Mouse (Mus musculus): Measurements from ENCODE around the gene Tor1aip1.
"Not testable (repeated sequence)": the region's sequence is repeated elsewhere in the genome, so short reads cannot be mapped to it uniquely, and the experiment has no call there.

The Tor1aip1 gene

DNA sequence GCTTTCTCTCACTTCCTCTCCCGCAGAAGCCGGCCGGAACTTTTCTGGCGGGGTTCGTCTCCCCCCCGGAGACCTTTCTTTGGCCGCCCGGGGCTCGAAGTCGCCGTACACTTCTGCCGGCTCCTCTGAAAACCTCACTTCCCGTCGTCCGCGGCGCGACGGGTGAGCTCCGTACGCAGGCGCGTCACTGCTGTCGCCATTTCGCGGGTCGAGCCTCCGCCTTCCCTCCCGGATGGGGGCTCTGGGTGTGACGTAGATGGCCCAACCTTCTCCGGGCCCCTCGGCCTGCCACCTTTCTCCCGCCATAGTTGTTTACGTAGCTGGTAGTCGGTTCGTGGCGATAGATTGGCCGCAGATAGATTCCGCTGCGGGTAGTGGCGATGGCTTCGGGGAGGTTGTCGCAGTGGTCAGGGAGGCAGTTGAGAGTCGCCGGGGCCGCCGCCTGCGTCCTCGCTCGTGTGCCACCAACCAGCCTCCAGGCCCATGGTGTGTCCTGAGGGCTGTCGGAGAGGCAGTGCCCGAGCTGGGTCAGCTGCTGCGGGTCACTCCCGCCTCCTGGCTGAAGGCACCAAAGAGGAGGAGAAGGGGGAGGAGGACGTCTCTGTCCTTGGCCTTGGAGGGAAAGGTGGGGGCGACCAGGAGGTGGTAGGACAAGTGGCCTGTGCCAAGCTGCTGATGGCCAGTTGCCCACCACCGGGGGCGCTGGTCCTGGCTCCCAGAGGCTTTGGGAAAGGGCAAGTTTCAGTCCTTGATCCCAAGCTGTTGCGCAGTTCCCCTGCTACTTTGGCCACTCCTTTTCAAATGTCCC, at the start of gene Tor1aip1:
Tor1aip1 (minus strand) TSS at position 551 of the 808 bp plus-strand sequence.
- DNase-seq (ENCODE audit: low spot score in 2 of 2) = peak; percentile 99

DNA sequence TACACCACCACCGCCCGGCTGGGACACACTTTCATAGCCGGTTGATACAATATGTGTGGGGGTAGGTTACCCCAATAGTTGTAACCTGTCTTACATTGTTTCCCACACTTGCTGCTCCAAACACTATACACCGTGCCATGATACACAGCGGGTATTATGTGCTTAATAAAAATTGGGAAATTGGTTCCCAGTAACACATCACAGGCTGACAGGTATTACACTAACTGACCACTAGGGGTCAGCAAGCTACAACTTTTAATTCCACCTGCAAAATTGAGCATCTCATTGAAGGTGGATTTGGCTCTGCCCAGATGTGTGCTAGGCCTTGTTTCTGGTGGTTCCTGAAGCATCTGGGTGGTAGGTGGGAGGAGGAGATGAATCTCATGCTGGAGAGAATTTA, 49.5 kb upstream of the Tor1aip1 start:
- peak; percentile 10 to 20 for DNase-seq (ENCODE audit: low spot score in 2 of 2)

DNA sequence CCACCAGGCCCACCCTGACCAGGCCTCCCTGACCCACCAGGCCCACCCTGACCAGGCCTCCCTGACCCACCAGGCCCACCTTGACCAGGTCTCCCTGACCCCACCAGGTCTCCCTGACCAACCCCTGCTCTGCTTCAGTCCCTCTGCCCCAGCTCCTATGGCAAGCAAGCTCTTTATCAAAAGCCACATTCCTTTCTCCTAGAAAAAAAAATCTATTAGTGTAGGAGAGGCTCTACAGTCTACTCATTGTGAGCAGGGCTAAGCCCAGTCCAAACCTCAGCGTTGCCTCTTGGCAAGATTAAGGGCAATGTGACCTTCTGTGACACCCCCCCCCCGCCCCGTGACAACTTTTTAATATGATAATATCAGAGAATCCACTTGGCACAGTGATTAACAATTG, 48.3 kb upstream of the Tor1aip1 start:
- DNase-seq (ENCODE audit: low spot score in 2 of 2) = no peak

DNA sequence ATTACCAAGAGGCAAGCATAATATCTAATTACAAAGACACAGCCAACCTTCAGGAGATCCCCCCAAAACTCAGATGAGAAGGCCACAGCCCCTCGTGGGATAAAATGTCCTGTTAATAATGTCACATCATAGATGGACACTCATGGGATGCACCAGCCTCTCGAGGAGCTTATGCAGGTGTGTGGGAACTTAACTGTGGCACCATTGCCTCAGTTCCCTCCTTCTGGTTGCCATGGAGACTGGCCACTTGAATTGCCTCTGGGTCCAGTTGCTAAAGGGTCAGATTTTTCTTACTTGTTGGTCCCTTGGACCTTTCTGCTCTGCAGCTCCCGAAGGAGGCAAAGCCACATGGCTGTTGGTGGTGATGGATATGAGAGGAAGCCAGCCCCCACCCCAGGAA, 41.4 kb upstream of the Tor1aip1 start:
- DNase-seq (ENCODE audit: low spot score in 2 of 2) = no peak

DNA sequence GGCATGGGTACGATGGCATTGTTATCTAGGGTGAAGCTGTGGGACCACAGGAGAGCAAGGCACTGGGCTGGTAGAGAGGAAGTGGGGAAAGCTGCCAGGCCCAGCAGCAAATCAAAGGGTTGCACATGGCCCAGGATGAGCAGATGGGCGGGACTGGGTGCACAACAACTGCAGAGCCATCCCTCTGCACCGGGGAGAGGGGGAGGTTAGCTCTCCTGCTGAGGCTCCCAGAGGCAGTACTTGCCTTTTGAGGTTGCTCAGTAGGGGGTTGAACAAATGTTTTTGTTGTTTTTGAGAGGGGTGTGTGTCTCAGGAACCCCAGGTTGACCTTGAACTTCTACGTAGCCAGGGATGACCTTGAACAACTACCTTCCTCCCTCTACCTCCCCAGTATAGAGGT, 40.2 kb upstream of the Tor1aip1 start:
- DNase-seq (ENCODE audit: low spot score in 2 of 2) = no peak

DNA sequence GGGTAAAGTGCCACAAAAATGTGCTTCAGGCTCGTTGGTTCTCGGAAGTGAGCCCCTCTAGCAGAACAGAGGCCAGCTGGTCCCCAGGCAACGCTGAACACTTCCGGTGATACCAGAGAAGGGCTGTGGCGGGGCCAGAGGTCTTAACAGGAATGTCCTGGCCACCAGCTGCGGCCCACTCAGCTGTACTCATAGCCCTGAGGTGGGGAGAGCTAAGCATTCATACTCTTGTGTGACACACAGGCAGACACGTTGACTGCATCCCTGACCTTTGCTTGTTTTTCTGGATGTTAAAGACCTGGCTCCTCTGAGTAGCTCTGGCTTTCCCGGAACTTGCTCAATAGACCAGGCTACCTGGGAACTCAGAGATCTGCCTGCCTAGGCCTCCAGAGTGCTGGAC, 38.3 kb upstream of the Tor1aip1 start:
- no peak for DNase-seq (ENCODE audit: low spot score in 2 of 2)

DNA sequence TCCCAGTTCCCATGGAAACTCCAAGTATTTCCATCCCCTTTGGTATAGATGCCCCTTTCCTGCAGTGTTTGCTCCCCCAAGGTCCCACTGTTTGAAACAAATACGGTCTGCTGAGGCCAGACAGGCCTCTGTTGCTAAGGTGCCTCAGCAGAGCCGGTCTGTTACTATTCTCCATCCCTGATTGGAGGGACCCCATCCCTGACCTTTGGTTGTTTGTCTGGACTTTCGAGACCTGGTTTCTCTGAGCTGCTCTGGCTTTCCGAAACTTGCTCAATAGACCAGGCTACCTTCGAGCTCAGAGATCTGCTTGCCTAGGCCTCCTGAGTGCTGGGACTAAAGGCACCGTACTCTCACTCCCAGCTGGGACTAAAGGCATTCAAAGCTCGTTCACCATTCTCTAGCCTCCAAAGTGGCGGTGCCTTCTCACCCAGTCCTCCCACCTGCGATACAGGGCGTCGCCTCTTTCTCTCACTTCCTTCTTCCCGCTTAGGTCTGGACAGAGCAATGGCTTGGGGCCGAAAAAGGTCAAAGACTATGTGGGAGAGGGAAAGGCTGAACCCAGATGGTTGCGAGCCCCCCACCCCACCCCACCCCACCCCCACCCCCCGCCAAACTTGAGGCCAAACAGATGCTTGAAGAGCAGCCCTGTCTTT, 37.0 kb upstream of the Tor1aip1 start:
- DNase-seq (ENCODE audit: low spot score in 2 of 2) = no peak

DNA sequence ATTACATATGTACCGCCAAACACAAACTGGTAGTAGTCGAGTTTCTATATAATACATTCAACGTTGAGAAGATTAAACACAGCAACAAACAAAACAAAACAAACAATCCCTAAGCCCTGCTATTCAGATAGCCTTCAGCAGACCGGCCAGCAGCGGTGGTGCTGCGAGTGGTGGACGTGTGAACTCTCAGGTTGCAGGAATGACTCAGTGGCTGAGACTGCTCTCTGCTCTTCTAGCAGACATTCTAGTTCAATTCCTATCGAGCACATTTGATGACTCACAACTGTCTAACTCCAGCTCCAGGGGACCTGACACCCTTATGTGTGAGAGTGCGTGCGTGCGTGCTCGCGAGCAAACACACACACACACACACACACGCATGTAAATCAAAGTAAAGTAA, 33.8 kb upstream of the Tor1aip1 start:
- no peak for DNase-seq (ENCODE audit: low spot score in 2 of 2)

DNA sequence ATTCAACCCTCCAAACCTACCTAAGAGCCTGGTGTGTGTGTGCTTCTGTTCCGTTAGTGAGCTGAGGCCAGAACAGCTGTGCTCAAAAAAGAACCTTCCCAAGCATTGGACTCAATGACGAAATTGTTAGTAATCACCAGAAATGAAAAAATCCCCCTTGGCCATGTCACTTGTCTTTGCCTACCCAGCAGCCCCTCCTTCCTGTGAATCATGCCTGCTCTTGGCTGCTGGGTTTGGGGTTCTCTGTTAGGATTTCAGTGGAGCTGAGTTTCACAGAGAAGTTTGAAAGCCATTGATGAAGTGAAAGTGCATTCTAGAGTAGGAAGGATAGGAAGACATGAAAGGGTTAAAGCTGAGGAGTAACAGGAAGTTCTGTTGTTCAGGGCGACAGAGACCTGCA, 29.9 kb upstream of the Tor1aip1 start:
- no peak for DNase-seq (ENCODE audit: low spot score in 2 of 2)

DNA sequence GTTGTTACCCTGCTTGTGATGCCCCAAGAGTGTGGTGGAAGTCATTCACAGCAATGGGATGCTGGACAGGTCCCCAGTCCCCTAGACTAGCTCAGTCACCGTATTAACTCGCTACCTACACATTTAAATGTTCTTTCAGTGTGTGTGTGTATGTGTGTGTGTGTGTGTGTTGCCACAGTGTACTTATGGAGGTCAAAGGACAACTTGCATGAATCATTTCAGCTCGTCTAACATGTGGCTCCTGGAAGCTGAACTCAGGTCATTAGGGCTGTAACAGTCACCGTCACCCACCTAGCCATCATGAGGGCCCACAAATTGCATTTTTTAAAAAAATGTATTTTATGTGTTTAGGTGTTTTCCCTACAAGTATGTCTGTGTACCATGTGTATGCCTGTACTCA, 25.9 kb upstream of the Tor1aip1 start:
- DNase-seq (ENCODE audit: low spot score in 2 of 2) = no peak

DNA sequence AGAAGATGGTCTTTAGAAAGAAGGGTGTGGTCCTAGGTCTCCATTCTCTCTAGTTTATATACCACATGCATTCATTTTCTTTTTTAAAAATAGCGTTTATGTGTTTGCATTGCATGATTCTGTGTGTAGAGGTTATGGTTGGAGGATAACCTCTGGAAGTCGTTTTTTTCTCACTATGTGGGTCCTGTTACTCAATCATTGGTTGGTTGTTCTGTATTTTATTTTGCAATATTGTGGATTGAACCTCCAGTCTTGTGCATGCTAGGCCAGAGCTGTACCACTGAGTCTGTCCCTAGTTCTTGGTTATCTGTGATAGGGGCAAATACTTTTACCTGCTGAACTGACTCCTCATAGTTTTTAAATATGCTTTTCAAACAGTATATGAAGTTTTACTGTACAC, 21.9 kb upstream of the Tor1aip1 start:
- DNase-seq (ENCODE audit: low spot score in 2 of 2) = no peak

DNA sequence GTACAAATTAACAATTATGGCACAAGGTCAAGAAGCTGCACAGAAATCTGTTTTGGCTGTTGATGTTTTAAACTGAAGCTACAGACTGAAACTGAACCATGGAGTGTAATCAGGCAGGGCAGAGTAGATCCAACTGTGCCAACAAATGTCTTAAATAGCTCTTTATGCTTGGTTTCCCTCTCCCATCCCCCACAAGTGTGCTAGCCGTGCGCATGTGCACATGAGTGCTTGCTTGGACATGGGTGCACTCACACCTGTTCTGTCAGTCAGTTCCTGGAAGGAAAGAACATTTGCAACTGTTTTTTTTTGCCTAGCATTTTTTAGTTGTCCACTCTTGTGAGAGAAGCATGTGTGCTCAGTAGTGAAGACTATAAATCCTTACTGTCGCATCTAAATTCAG, 10.4 kb upstream of the Tor1aip1 start:
- DNase-seq (ENCODE audit: low spot score in 2 of 2) = no peak

DNA sequence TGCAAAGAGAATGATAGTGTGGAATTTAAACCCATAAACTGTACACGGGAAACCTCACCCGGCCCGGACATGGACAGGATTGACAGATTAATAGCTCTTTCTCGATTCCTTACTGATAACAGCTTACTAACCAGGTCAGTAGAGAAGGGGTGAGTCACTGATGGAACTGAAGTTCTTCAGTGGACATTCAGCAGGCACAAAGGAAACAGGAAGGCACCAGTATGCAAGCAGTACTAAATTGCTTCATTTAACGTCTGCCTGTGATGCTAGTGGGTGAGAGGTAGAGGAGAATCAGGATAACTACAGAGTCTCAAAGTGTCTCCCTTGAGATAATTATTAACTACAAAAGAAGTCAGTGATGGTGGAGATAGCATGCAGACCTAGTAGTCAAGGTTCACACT, 7.9 kb upstream of the Tor1aip1 start:
- no peak for DNase-seq (ENCODE audit: low spot score in 2 of 2)

DNA sequence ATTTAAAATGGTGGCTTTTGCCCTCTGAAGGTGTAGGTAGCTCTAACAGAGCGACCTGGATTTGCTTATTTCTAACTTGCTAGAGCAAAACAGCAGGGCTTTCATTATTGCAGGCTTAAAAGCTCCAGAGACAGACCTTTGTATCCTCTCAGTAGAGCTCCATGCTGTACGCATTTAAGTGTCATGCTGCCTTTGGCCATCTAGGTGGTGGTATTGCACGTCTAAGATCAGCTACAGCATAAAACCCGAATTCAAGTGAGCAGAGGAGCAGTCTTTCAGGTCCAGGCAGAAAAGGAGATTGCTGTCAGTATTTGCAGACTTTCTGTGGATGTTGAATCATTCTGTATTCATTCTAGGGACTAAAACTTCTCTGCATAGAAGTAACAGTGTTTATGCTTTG, 6.7 kb upstream of the Tor1aip1 start:
- DNase-seq (ENCODE audit: low spot score in 2 of 2) = peak in 1 of 2 experiments; percentile 44

DNA sequence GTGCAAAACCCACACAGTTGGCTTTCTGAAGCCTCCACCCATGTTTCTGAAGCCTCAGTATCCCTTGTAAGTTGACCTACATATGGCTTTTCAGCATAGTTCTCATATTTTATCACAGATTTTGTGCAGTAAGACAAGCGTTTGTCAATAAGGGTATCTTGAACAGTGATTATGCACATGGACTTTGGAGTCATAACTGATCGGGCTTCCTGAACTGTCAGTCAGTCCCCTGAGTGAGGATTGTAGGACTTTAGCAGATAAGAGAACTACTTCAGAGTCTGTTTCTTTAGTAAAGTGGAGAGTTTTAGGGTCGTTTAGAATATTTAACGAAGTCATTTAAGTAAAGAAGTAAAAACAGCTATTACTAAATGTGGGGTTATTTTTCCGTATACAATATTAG, 6.2 kb upstream of the Tor1aip1 start:
- DNase-seq (ENCODE audit: low spot score in 2 of 2) = no peak

DNA sequence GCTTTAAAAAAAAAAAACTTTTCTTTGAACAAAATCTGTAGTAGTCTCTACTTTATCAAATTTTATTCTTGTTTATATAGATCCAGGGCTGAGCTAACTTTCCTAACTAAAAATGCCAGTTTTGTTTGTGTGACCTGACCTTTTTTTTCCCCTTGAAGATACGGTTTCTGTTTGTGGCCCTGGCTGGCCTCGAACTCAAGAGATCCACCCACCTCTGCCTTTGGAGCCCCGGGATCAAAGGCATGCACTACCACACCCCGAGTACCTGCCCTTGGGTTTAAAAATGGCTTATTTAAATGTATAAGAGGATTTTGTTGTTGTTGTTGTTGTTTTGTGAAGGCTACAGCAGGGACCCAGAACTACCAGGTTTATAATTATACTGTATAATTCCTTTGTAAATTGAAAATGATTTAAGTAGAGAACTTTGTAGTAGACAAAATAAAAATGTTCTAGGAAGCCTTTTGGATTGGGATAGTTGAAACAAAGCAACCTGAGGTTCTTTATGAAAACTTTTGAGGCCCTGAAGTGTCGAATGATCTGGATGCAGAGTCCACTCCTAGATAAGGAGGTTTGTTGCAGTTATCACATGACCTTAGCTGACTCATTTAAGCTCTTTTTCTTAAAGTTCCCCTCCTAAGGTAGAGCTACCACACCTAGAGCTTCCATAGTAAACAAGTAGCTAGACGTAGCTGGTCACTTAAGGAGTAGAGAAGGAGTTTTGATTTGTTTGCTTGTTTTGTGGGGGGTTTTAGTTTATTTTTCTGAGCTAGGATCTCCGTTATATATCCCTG, 5.4 kb upstream of the Tor1aip1 start:
- no peak for DNase-seq (ENCODE audit: low spot score in 2 of 2)

DNA sequence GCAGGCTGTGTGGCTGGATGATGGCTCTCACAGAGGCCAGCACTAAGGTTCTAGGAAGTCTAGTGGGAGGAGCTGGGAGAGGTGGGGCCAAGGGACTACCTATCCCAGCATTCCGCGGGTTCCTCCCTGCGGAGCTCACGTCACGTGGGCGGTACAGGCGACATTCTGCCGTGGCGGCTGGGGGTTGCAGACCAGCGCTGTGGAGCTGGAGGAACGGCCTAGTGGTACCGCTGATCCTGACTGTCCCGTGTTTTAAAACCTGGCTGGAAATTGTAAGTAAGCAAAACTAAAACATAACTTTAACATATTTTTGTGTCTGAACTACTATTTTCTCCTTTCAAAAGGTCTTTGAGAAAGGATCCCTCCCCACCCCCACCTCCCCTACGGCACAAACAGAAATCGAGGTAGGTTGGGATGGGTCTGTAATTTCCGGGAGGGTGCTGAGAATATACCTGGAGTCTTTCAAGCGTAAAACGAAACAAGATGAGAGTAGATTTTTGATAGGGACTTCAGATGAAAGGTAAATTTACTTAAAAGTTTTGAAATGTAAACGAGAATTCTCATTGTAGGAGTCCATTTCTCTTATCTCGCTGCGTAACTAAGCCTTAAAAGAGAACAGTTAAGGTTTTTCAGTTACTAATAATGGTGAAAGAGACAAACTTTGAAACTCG, 4.6 kb upstream of the Tor1aip1 start:
- peak; percentile 93 to 94 for DNase-seq (ENCODE audit: low spot score in 2 of 2)

DNA sequence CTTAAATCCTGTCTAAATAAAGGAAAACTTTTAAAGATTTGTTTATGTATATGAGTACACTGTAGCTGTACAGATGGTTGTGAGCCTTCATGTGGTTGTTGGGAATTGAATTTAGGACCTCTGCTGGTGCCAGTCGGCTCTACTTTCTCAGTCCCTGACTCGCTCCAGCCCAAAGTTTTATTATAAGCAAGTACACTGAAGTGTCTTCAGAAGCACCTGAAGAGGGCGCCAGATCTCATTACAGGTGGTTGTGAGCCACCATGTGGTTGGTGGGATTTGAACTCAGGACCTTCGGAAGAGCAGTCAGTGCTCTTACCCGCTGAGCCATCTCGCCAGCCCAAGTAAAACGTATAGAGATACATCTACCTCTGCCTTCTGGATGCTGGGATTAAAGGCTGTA, 3.7 kb upstream of the Tor1aip1 start:
- DNase-seq (ENCODE audit: low spot score in 2 of 2) = not testable (repeated sequence)

DNA sequence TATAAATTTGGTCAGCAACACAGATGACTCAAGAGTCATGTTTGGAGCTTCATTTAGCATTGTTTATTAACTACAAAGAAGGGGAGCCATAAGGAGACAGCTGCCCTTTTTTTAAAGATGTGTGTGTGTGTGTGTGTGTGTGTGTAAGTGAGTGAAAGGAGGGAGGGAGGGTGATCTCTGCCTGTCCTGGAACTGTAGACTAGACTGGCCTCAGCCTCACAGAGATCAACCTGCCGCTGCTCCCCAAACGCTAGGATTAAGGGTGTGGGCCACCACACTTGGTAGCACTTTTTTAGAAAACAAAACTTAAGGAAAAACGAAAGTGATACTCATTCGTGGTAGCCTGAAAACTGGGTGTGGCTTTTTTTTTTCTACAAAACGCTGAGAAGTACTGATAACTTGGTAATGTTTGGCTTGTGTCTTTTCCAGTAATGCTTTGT, 884 bp upstream of the Tor1aip1 start:
- peak; percentile 63 to 66 for DNase-seq (ENCODE audit: low spot score in 2 of 2)

DNA sequence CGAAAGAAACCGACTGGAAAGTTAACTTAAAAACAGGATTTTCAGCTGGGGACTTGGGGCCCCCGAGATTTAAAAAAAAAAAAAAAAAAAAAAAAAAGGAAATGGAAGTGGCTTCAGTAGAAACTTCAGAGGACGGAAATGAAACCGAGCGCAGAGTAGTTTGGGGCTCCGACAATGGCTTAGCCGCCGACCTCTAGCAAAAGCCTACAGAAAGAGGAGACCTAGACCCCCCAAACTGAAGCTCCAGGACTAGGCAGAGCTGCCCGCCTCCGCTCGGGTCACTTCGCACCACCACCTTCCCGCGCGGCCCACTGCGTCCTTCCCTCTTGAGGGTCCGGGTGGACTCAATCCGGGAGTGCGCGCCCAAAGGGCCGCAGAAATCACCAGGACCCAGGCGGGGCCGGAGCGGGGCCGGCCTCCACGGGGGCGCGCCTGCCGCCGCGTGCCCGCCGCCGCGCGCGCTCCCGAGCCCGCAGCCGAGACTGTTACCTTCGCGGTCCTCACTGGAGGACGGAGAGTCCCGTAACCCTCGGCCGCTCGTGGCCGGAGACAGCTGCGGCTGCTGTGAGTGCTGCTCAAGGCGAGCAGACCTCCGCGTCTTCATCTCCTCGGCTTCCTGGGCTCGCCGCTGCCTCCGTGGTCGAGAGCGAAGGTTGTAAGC, 881 bp downstream of the Tor1aip1 start, which contains the start of gene Tor1aip2:
Tor1aip2 (plus strand) TSS at position 135 of the 661 bp plus-strand sequence.
- peak in 1 of 2 experiments; percentile 75 for DNase-seq (ENCODE audit: low spot score in 2 of 2)

DNA sequence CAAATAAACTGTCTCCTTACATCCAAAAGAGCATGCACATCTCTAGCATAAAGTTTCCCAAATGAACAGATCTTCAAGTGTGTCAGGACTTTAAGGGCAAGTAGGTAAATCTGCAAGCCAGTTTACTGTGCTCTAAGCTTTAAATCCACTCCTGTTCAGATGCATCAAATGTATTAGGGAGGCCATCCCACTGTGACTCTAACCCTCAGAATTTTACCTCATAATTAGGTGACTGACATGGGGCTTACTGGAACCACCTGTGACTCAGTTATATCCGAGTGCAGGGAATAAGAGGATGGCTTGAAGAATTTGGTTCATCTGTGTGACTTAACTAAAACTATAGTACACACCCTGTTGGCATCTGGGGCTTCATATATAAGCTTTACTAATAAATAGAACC, 1.6 kb downstream of the Tor1aip1 start:
- DNase-seq (ENCODE audit: low spot score in 2 of 2) = no peak

All from heart, adult 9 months (tissue).